Mouse (Mus musculus) liver, embryonic 14 days (tissue): ENCODE data around the gene Mr1. TPM values are rescaled to one million over a fixed set of nuclear protein-coding genes. Genes with fewer than 3 reads are reported as not detected.

ENCODE experiments used
- polyA plus RNA-seq: library from polyadenylated mRNA; depleted of rRNA; stranded (reverse); fragments of >200 nt; gene quantifications from 2 replicates; pipeline ENCODE4 v1.2.3, GENCODE M21; 2012; rRNA removed

The Mr1 gene
- polyA plus RNA-seq, result 0.33 and 0.41 TPM in 2 replicates

DNA sequence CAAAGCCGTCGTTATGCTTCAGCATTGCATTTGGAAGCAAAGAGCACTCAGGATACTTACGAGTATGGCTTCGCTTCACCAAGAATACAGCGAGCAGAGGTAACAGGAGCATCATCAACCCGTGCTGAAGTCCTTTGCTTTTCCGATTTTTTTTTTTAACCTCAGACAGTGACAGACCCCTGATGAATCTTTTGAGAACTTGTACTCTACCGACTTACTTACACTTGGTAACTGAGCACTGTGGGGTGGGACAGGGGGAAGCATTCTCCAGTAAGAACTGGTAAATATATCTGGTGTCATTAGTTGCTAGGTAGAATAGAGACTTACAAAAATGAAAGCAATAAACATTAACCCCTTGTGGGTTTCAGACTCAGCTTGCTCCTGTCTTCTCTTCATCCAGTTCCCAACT is at the start of gene Mr1:
TSS of gene Mr1 (minus strand) at position 243 of the 409 bp plus-strand sequence.

DNA sequence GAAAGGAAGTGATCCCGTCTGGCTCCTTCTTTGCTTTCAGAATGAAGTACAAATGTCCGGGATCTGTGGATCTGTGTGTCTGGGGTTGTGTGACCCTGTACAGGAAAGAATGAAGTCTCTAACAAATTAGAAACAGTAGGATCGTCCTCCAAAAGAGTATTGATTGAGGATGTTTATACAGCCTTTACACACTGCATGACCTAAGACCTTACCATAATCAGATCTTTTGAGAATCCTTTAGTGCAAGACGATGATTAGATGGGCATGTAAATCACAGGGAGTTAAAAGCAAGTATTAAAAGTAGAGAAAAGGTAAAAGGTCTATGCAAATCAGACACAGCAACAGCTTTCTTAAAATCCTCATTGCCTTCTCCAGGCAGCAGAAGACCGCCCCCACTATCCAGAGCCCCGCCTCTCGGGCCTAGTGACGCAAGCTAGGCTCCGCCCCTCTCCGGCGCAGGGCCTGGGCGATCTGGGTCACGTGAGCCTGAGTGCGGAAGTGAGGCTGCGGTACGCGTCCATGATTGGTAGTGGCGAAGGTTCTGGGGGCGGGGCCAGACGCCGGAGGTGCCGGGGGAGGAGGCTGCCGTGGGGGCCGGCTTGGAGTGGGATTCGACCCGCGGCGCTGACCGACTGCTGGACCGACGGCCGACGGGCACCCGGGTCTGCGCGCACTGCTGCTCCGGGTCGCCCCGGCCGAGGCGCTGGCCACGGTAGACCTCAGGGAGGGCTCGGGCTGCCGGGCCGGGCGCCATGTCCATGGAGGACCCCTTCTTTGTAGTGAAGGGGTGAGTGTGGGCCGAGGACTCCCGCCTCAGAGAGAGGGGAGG is 11.7 kb upstream of the Mr1 start, which contains the start of gene Stx6:
TSS of gene Stx6 (plus strand) at position 575 of the 829 bp plus-strand sequence.

DNA sequence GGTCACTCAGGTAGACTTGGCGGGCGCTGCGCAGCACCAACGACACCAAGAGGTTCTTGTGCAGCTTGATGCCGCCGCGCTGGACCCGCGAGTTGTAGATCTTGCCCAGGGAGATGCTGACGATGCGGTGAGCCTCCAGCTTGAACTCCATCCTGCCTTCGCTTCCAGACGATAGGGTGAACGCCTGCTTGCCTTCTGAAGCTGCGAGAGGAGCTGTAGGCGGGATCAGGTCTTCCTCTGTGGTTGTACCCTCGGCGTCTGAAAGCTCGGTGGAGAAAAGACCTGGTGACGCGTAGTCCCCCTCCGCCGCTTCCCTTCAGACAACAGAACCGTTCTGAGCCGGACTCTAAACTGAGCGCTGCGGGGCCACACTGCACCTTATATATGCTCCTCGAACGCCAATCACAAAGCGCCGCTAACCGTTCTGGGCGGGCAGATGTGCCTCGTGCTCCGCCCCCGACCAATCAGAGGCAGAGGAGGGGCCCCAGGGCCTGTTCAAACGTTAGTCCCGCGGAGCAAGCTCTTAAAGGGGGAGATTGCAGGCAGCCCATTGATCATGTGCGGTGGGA is 47.2 kb downstream of the Mr1 start, which contains the start of gene Ier5:
TSS of gene Ier5 (minus strand) at position 357 of the 569 bp plus-strand sequence.

Other genes starting within 250 kb of the Mr1 start
- gene Ier5, start 47.2 kb downstream of the Mr1 start, polyA plus RNA-seq, result 5.6 and 6.5 TPM in 2 replicates
- gene Stx6, start 11.9 kb upstream of the Mr1 start, polyA plus RNA-seq, result 6.1 and 6.3 TPM in 2 replicates
- 0.17 and 0.50 TPM in 2 replicates for gene BC034090, start 97.6 kb upstream of the Mr1 start, polyA plus RNA-seq